Mouse (Mus musculus) G1E (cell line): ENCODE measurements around the gene Krt84. TPM values are rescaled to one million over a fixed set of nuclear protein-coding genes. Genes with fewer than 3 reads are reported as not detected.
"Not testable (repeated sequence)": the region's sequence is repeated elsewhere in the genome, so short reads cannot be mapped to it uniquely, and the experiment has no call there.

ENCODE experiments used
- ATAC-seq: 2 replicates; pipeline ENCODE4 v1.8.0; 2016; ENCODE audit warnings: mild to moderate bottlenecking; ENCODE audit not compliant: insufficient number of reproducible peaks, poor library complexity, low FRiP score, severe bottlenecking; ENCODE audit errors: extremely low read depth
- DNase-seq: peaks from one replicate; pipeline ENCODE4 v3.0.0; 2012; ENCODE audit warnings: low spot score
- H3K27me3 ChIP-seq: 2 replicates; pipeline ENCODE4 v1.6.1; 2012; ENCODE audit warnings: mild to moderate bottlenecking, low read length, inconsistent platforms; ENCODE audit not compliant: insufficient read depth
- H3K36me3 ChIP-seq: replicated peaks from 2 replicates; pipeline ENCODE3; 2012; ENCODE audit warnings: mild to moderate bottlenecking, inconsistent platforms
- H3K4me1 ChIP-seq: 2 replicates; pipeline ENCODE4 v1.6.1; 2012; ENCODE audit warnings: low read depth, low read length, inconsistent platforms, mixed read lengths; ENCODE audit not compliant: insufficient read depth
- H3K4me3 ChIP-seq: 2 replicates; pipeline ENCODE4 v1.5.1; 2012; ENCODE audit warnings: low read depth, mild to moderate bottlenecking, inconsistent platforms, low read length, moderate library complexity, mixed read lengths
- H3K9me3 ChIP-seq: replicated peaks from 2 replicates; pipeline ENCODE4 v1.6.1; 2012; ENCODE audit warnings: inconsistent platforms
- CTCF ChIP-seq: IDR thresholded peaks from 2 replicates; pipeline ENCODE4 v1.5.1; 2012; ENCODE audit warnings: low read depth, low read length, inconsistent platforms, mixed read lengths
- GATA1 ChIP-seq: IDR thresholded peaks from 2 replicates; pipeline ENCODE4 v1.6.1; 2012; ENCODE audit warnings: borderline replicate concordance, low read length, inconsistent platforms, mixed read lengths
- GATA2 ChIP-seq: IDR thresholded peaks from 2 replicates; pipeline ENCODE4 v1.6.1; 2012; ENCODE audit warnings: low read depth, low read length, inconsistent platforms, borderline replicate concordance
- POLR2AphosphoS5 ChIP-seq: IDR thresholded peaks from 2 replicates; pipeline ENCODE4 v1.6.1; 2012; ENCODE audit warnings: low read depth, low read length, inconsistent platforms; ENCODE audit not compliant: insufficient replicate concordance
- TAL1 ChIP-seq: conservative IDR thresholded peaks from 2 replicates; pipeline ENCODE4 v1.6.1; 2012; ENCODE audit warnings: low read depth, low read length, inconsistent platforms, mixed read lengths
- polyA plus RNA-seq: library from polyadenylated mRNA; stranded (reverse); fragments of >175 nt; gene quantifications from 2 replicates; pipeline ENCODE4 v1.2.3, GENCODE M21; 2012
- total RNA-seq, 2 experiments: library from RNA; stranded (forward) in 1 of 2; stranded (reverse) in 1 of 2; fragments of 200-1000 nt in 1 of 2; fragments of >200 nt in 1 of 2; fragmentation: Nextera tagmentation in 1 of 2; gene quantifications; 2 replicates each; pipeline ENCODE4 v1.2.3; 2014 to 2017

The Krt84 gene
- total and polyA plus RNA-seq, 3 experiments = 0.05 TPM; not detected in 2

- H3K27me3 ChIP-seq = no peaks in the 10 kb centered on the region
- no peak for DNase-seq
- no peaks in the 10 kb centered on the region for H3K36me3 ChIP-seq
- TF ChIP-seq GATA1 (no peak), CTCF (no peak), GATA2 (no peak), TAL1 (no peak), POLR2AphosphoS5 (no peak)
- no peak overlapping the region for H3K4me3 ChIP-seq
- no peaks in the 10 kb centered on the region for H3K4me1 ChIP-seq
- peaks cover 47% of the 10 kb centered on the region for H3K9me3 ChIP-seq
- ATAC-seq = no peak
These were observed 5.4 kb upstream of the Krt84 start for GRCm38 (mm10) chr15:101537864-101538579.

DNA sequence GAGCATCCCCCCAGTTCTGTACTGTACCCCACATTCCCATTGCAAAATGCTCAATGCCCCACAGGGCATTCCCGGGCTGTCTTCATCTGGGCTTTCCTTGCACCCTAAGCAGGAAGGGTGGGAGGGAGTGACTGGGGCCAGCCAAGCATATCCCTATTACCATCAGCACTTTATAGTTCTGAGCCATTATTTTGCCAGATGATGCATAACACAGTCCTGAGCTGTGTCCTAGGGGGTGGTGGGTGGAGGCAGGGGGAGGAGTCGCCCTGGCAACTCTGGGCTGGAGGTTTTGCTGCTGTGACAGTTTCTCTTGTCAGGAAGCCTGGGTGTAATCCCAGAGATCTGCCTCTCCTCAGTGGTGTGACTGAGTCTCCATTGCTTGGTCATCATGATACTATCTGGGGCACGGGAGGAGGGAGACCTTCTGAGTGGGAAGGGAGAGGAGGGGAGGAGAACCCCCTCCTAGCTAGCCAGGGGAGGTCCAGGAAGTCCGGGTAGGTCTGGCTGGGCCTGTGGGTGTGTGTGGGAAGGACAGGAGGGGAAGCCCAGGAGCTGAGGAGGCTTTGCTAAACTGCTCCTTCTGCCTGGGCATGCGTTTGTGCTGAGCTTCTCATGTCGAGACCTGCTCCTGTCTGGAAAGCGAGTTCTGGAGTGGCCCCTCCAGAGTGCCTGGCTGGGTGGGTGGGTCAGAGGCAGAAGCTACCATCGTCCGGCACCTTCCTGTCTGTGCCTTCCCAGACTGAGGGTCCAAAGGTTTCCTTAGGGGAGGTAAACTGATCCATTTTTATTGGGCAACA, 3.6 kb upstream of the Krt84 start:
- Histone ChIP-seq H3K4me1 (no peaks in the 10 kb centered on the region), H3K4me3 (no peak overlapping the region), H3K36me3 (no peaks in the 10 kb centered on the region), H3K27me3 (no peaks in the 10 kb centered on the region), H3K9me3 (peaks cover 43% of the 10 kb centered on the region)
- DNase-seq (no peak), ATAC-seq (no peak)
- TF ChIP-seq GATA1 = no peak
- TF ChIP-seq TAL1 = no peak
- no peak for TF ChIP-seq POLR2AphosphoS5
- TF ChIP-seq CTCF = no peak
- no peak for TF ChIP-seq GATA2

DNA sequence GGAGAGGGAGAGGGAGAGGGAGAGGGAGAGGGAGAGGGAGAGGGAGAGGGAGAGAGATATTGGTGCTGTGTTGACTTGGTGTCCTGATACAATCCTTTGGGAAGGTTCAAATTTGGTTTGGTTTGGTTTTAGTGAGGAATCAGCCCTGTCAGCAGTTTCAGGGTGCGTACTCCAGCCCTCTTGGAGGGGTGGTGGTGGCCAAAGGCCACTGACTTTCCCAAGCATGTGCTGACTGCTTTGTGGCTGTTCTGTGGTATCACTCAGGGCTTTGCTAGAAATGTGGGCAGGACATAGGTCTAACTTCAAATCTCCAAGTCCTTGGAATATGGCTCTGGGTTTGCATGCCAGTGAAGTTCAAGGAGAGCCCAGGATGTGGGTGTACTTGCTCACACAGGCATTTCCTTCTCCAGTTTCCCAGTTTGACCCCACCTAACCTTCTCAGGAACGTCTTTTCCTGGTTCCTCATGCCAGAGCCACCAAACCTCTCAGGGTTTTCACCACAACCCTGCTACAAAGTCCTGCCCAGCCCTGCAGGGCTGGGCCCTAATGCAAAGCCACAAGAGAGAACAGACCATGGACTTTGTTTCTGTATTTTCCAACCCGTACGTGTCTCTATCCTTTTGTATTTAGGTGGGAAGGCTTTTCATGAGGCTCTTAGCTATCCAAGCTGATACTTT, 9.9 kb downstream of the Krt84 start:
- Histone ChIP-seq H3K9me3 (peaks cover 21% of the 10 kb centered on the region), H3K27me3 (no peaks in the 10 kb centered on the region; the same call in 1 of the 2 replicates), H3K36me3 (no peaks in the 10 kb centered on the region), H3K4me1 (no peaks in the 10 kb centered on the region), H3K4me3 (no peak overlapping the region)
- DNase-seq (no peak), ATAC-seq (no peak)
- TF ChIP-seq GATA2 = no peak
- TF ChIP-seq CTCF = no peak
- TF ChIP-seq POLR2AphosphoS5 = no peak
- no peak for TF ChIP-seq TAL1
- TF ChIP-seq GATA1 = no peak

- peaks cover 11% of the 10 kb centered on the region for H3K9me3 ChIP-seq
- TF ChIP-seq POLR2AphosphoS5 (no peak), GATA2 (no peak), GATA1 (no peak), CTCF (no peak), TAL1 (no peak)
- H3K36me3 ChIP-seq = no peaks in the 10 kb centered on the region
- H3K27me3 ChIP-seq = no peaks in the 10 kb centered on the region
- no peaks in the 10 kb centered on the region for H3K4me1 ChIP-seq
- DNase-seq (no peak), ATAC-seq (no peak)
- H3K4me3 ChIP-seq = no peak overlapping the region
These were observed 12.8 kb downstream of the Krt84 start for GRCm38 (mm10) chr15:101519792-101520191.

- H3K27me3 ChIP-seq = not testable (repeated sequence)
These were observed 15.5 kb downstream of the Krt84 start, which contains the start of gene Gm49425 for GRCm38 (mm10) chr15:101517161-101517560. Gene Gm49425 (minus strand): TSS chr15:101517261.

GRCm38 (mm10) chr15:101508247-101508646, 24.4 kb downstream of the Krt84 start:
- Histone ChIP-seq H3K9me3 (peaks cover 28% of the 10 kb centered on the region), H3K4me1 (no peaks in the 10 kb centered on the region), H3K27me3 (no peaks in the 10 kb centered on the region), H3K36me3 (no peaks in the 10 kb centered on the region), H3K4me3 (no peak overlapping the region)
- TF ChIP-seq TAL1 (no peak), POLR2AphosphoS5 (no peak), GATA1 (no peak), GATA2 (no peak), CTCF (no peak)
- ATAC-seq (no peak), DNase-seq (no peak)

More at GRCm38 (mm10) chr15:101517161-101517560, 15.5 kb downstream of the Krt84 start, which contains the start of gene Gm49425:
- not testable (repeated sequence) for H3K36me3 ChIP-seq, H3K4me3 ChIP-seq, DNase-seq, H3K4me1 ChIP-seq, ATAC-seq
- peaks cover 14% of the 10 kb centered on the region for H3K9me3 ChIP-seq
